Mouse (Mus musculus) myocyte (in vitro differentiated cells): ENCODE results near the gene Crym. TPM values are rescaled to one million over a fixed set of nuclear protein-coding genes. Genes with fewer than 3 reads are reported as not detected.

Experiments used
- H3K27me3 ChIP-seq: one replicate; pipeline ENCODE4 v1.6.1; 2011; ENCODE audit not compliant: control insufficient read depth, insufficient read depth, insufficient read length
- H3K36me3 ChIP-seq: one replicate; pipeline ENCODE4 v1.6.1; 2011; ENCODE audit not compliant: control insufficient read depth, insufficient read depth
- H3K4me2 ChIP-seq: one replicate; pipeline ENCODE4 v1.6.1; 2011; ENCODE audit warnings: low read depth, control low read depth
- H3K4me3 ChIP-seq: one replicate; pipeline ENCODE4 v1.5.1; 2011; ENCODE audit warnings: mild to moderate bottlenecking, control low read depth, moderate library complexity
- H3K79me2 ChIP-seq: one replicate; pipeline ENCODE4 v1.6.1; 2011; ENCODE audit not compliant: control insufficient read depth, insufficient read depth
- H3ac ChIP-seq: one replicate; pipeline ENCODE4 v1.6.1; 2011; ENCODE audit not compliant: control insufficient read depth, insufficient read length
- CEBPB ChIP-seq: IDR thresholded peaks from 2 replicates; pipeline ENCODE4 v1.6.1; 2011; ENCODE audit warnings: mild to moderate bottlenecking, moderate library complexity; ENCODE audit not compliant: poor library complexity, insufficient read depth, severe bottlenecking
- E2F4 ChIP-seq: IDR thresholded peaks from one replicate; pipeline ENCODE4 v1.6.1; 2011; ENCODE audit warnings: mild to moderate bottlenecking, control low read depth, moderate library complexity; ENCODE audit not compliant: insufficient read depth
- MAX ChIP-seq: IDR thresholded peaks from one replicate; pipeline ENCODE4 v1.6.1; 2011; ENCODE audit warnings: low read depth, mild to moderate bottlenecking, control low read depth
- MYOD1 ChIP-seq, 3 experiments: IDR thresholded peaks; one replicate each; pipeline ENCODE4 v1.6.1; 2011; ENCODE audit warnings: control low read depth in 2 of 3, low read depth in 2 of 3, mild to moderate bottlenecking in 2 of 3, moderate library complexity in 1 of 3; ENCODE audit not compliant: insufficient read length in 2 of 3, control insufficient read depth in 1 of 3
- MYOG ChIP-seq, 3 experiments: IDR thresholded peaks; one replicate each; pipeline ENCODE4 v1.6.1; 2011; ENCODE audit warnings: control low read depth in 2 of 3, low read depth in 2 of 3, mild to moderate bottlenecking in 2 of 3; ENCODE audit not compliant: insufficient read length in 2 of 3, control insufficient read depth in 1 of 3, insufficient read depth in 1 of 3
- POLR2A ChIP-seq: IDR thresholded peaks from one replicate; pipeline ENCODE4 v1.6.1; 2011; ENCODE audit warnings: low read depth, mild to moderate bottlenecking, control low read depth, moderate library complexity; ENCODE audit not compliant: insufficient read length
- POLR2AphosphoS2 ChIP-seq: IDR thresholded peaks from one replicate; pipeline ENCODE4 v1.6.1; 2011; ENCODE audit warnings: low read depth, control low read depth; ENCODE audit not compliant: insufficient read length
- REST ChIP-seq: IDR thresholded peaks from one replicate; pipeline ENCODE4 v1.6.1; 2011; ENCODE audit warnings: mild to moderate bottlenecking, control low read depth, moderate library complexity; ENCODE audit not compliant: insufficient read depth, insufficient read length
- SRF ChIP-seq: IDR thresholded peaks from one replicate; pipeline ENCODE4 v1.6.1; 2011; ENCODE audit warnings: low read depth; ENCODE audit not compliant: control insufficient read depth, insufficient read length
- TCF12 ChIP-seq: IDR thresholded peaks from one replicate; pipeline ENCODE4 v1.6.1; 2011; ENCODE audit warnings: mild to moderate bottlenecking, control low read depth; ENCODE audit not compliant: poor library complexity, insufficient read depth, severe bottlenecking
- TCF3 ChIP-seq: IDR thresholded peaks from one replicate; pipeline ENCODE4 v1.6.1; 2011; ENCODE audit warnings: low read depth, control low read depth; ENCODE audit not compliant: insufficient read length
- USF1 ChIP-seq: IDR thresholded peaks from one replicate; pipeline ENCODE4 v1.6.1; 2011; ENCODE audit warnings: low read depth, mild to moderate bottlenecking, control low read depth, moderate library complexity
- polyA plus RNA-seq: library from polyadenylated mRNA; unstranded; fragments of >200 nt; fragmentation: generic; extraction: Trizol; gene quantifications from one replicate; pipeline ENCODE4 v1.2.1, GENCODE M21; 2012; ENCODE audit warnings: missing spikeins

Crym gene
- polyA plus RNA-seq, 1 experiment = 9.8 TPM

- TF ChIP-seq MYOD1 (IDR thresholded peaks at IDR 0.05; ENCODE audit: control insufficient read depth in 1 of 3, insufficient read length in 2 of 3, low read depth in 2 of 3) (no peak), POLR2AphosphoS2 (no peak), USF1 (no peak)
- Histone ChIP-seq H3K4me2 (no peak overlapping the region), H3K36me3 (no peaks in the 10 kb centered on the region), H3K79me2 (no peaks in the 10 kb centered on the region), H3K27me3 (no peaks in the 10 kb centered on the region), H3K4me3 (no peak overlapping the region), H3ac (no peak overlapping the region)
These were observed 51.0 kb downstream of the Crym start for GRCm38 (mm10) chr7:120150898-120151297.

- no peaks in the 10 kb centered on the region for H3K27me3 ChIP-seq
- H3ac ChIP-seq = no peak overlapping the region
- H3K79me2 ChIP-seq = no peaks in the 10 kb centered on the region
- H3K4me3 ChIP-seq = no peak overlapping the region
- TF ChIP-seq CEBPB (no peak), SRF (no peak)
- H3K36me3 ChIP-seq = no peaks in the 10 kb centered on the region
- H3K4me2 ChIP-seq = no peak overlapping the region
These were observed 51.7 kb downstream of the Crym start for GRCm38 (mm10) chr7:120150257-120150656.

- TF ChIP-seq REST (no peak), POLR2A (no peak), TCF3 (no peak), CEBPB (no peak), MYOG (IDR thresholded peaks at IDR 0.05; ENCODE audit: control insufficient read depth in 1 of 3, insufficient read depth in 1 of 3, insufficient read length in 2 of 3, low read depth in 2 of 3) (no peak), E2F4 (no peak), MYOD1 (IDR thresholded peaks at IDR 0.05; ENCODE audit: control insufficient read depth in 1 of 3, insufficient read length in 2 of 3, low read depth in 2 of 3) (no peak), USF1 (no peak), MAX (no peak), SRF (no peak), POLR2AphosphoS2 (no peak), TCF12 (no peak)
- H3K4me2 ChIP-seq = no peak within 1 kb of the TSS
These were observed 56.7 kb downstream of the Crym start, which contains the start of gene Zp2 for GRCm38 (mm10) chr7:120145191-120145590. Gene Zp2 (minus strand): TSS chr7:120145291.

GRCm38 (mm10) chr7:120142743-120143142, 59.2 kb downstream of the Crym start:
- Histone ChIP-seq H3K79me2 (no peaks in the 10 kb centered on the region), H3K4me2 (no peak overlapping the region), H3K27me3 (no peaks in the 10 kb centered on the region), H3K4me3 (no peak overlapping the region), H3K36me3 (no peaks in the 10 kb centered on the region), H3ac (no peak overlapping the region)
- TF ChIP-seq MAX = no peak
- TF ChIP-seq CEBPB = 0 out of 2 replicates have a peak, but pooled peaks have one; percentile 6

More at GRCm38 (mm10) chr7:120145191-120145590, 56.7 kb downstream of the Crym start, which contains the start of gene Zp2:
- Histone ChIP-seq H3K27me3 (no peaks in the 10 kb centered on the region), H3K79me2 (no peaks in the 10 kb centered on the region), H3K4me3 (no peak within 1 kb of the TSS), H3ac (no peak within 1 kb of the TSS), H3K36me3 (no peaks in the 10 kb centered on the region)

Other genes with a start within 250 kb of the Crym start
- gene Dnah3, start 106.8 kb downstream of the Crym start, polyA plus RNA-seq = 0.01 TPM
- 9.9 TPM for gene Tmem159, start 99.8 kb downstream of the Crym start, polyA plus RNA-seq
- gene Zp2, start 56.8 kb downstream of the Crym start, polyA plus RNA-seq = 0.08 TPM
- gene Anks4b, start 28.3 kb downstream of the Crym start, polyA plus RNA-seq = not detected
- gene Abca14, start 1.9 kb upstream of the Crym start, polyA plus RNA-seq = not detected
- not detected for gene Abca15, start 126.6 kb upstream of the Crym start, polyA plus RNA-seq
- not detected for gene Abca16, start 207.5 kb upstream of the Crym start, polyA plus RNA-seq